Mouse (Mus musculus): ENCODE measurements at regions not wholly inside any gene's neighbourhood (a gene's known extent, or its start where the extent isn't known, plus 50 kb on each side); places are given as distances from the start of the nearest gene placed in this dataset.

GRCm38 (mm10) chr2:166409391-166409790, 253.9 kb upstream of the Sulf2 start:
- no peaks in the 10 kb centered on the region for H3K36me3 ChIP-seq (ENCODE audit: control insufficient read depth, insufficient read depth)
- H3K9ac ChIP-seq (ENCODE audit: low read depth, low read length) = no peak overlapping the region
- H3K4me1 ChIP-seq (ENCODE audit: control insufficient read depth, low read depth, low read length) = no peaks in the 10 kb centered on the region
- H3K27me3 ChIP-seq (ENCODE audit: control insufficient read depth, insufficient read depth, low read depth, low read length) = no peaks in the 10 kb centered on the region
- WGBS (ENCODE audit: insufficient replicate concordance) = 66% methylated on average over 5 of the region's 5 CpGs
- ATAC-seq (ENCODE audit: low read depth) = no peak
- H3K4me2 ChIP-seq (ENCODE audit: low read depth, low read length) = no peak overlapping the region
- no peak overlapping the region for H3K4me3 ChIP-seq (ENCODE audit: low read depth, low read length)
- H3K27ac ChIP-seq (ENCODE audit: low read length) = no peak overlapping the region
- H3K9me3 ChIP-seq (replicated peaks; ENCODE audit: control insufficient read depth, low read length) = no peaks in the 10 kb centered on the region

GRCm38 (mm10) chr2:166408806-166409205, 253.3 kb upstream of the Sulf2 start:
- H3K9ac ChIP-seq (ENCODE audit: low read depth, low read length) = no peak overlapping the region
- ATAC-seq (ENCODE audit: low read depth) = no peak
- H3K27me3 ChIP-seq (ENCODE audit: control insufficient read depth, insufficient read depth, low read depth, low read length) = no peaks in the 10 kb centered on the region
- no peaks in the 10 kb centered on the region for H3K9me3 ChIP-seq (replicated peaks; ENCODE audit: control insufficient read depth, low read length)
- H3K27ac ChIP-seq (ENCODE audit: low read length) = no peak overlapping the region
- H3K4me3 ChIP-seq (ENCODE audit: low read depth, low read length) = no peak overlapping the region
- H3K4me1 ChIP-seq (ENCODE audit: control insufficient read depth, low read depth, low read length) = no peaks in the 10 kb centered on the region
- H3K36me3 ChIP-seq (ENCODE audit: control insufficient read depth, insufficient read depth) = no peaks in the 10 kb centered on the region
- no peak overlapping the region for H3K4me2 ChIP-seq (ENCODE audit: low read depth, low read length)
- WGBS (ENCODE audit: insufficient replicate concordance) = 56% methylated on average over 4 of the region's 4 CpGs

GRCm38 (mm10) chr2:166408009-166408408, 252.5 kb upstream of the Sulf2 start:
- no peak for ATAC-seq (ENCODE audit: low read depth)

GRCm38 (mm10) chr2:166406826-166407225, 251.4 kb upstream of the Sulf2 start:
- Histone ChIP-seq H3K4me1 (ENCODE audit: control insufficient read depth, low read depth, low read length) (no peaks in the 10 kb centered on the region), H3K9me3 (replicated peaks; ENCODE audit: control insufficient read depth, low read length) (no peaks in the 10 kb centered on the region), H3K4me2 (ENCODE audit: low read depth, low read length) (no peak overlapping the region), H3K27ac (ENCODE audit: low read length) (no peak overlapping the region), H3K9ac (ENCODE audit: low read depth, low read length) (no peak overlapping the region), H3K4me3 (ENCODE audit: low read depth, low read length) (no peak overlapping the region), H3K27me3 (ENCODE audit: control insufficient read depth, insufficient read depth, low read depth, low read length) (no peaks in the 10 kb centered on the region), H3K36me3 (ENCODE audit: control insufficient read depth, insufficient read depth) (no peaks in the 10 kb centered on the region)
- no peak for ATAC-seq (ENCODE audit: low read depth)
- WGBS (ENCODE audit: insufficient replicate concordance) = 51% methylated on average over 11 of the region's 11 CpGs

More at GRCm38 (mm10) chr2:166408009-166408408, 252.5 kb upstream of the Sulf2 start:
- no peaks in the 10 kb centered on the region for H3K36me3 ChIP-seq (ENCODE audit: control insufficient read depth, insufficient read depth)
- no peaks in the 10 kb centered on the region for H3K4me1 ChIP-seq (ENCODE audit: control insufficient read depth, low read depth, low read length)
- no peak overlapping the region for H3K9ac ChIP-seq (ENCODE audit: low read depth, low read length)
- 80% methylated on average over 16 of the region's 16 CpGs for WGBS (ENCODE audit: insufficient replicate concordance)
- H3K4me3 ChIP-seq (ENCODE audit: low read depth, low read length) = no peak overlapping the region
- no peaks in the 10 kb centered on the region for H3K9me3 ChIP-seq (replicated peaks; ENCODE audit: control insufficient read depth, low read length)
- no peak overlapping the region for H3K4me2 ChIP-seq (ENCODE audit: low read depth, low read length)
- no peak overlapping the region for H3K27ac ChIP-seq (ENCODE audit: low read length)
- no peaks in the 10 kb centered on the region for H3K27me3 ChIP-seq (ENCODE audit: control insufficient read depth, insufficient read depth, low read depth, low read length)

- Histone ChIP-seq H3K27me3 (ENCODE audit: control insufficient read depth, insufficient read depth, low read depth, low read length) (no peaks in the 10 kb centered on the region), H3K9me3 (replicated peaks; ENCODE audit: control insufficient read depth, low read length) (no peaks in the 10 kb centered on the region), H3K9ac (ENCODE audit: low read depth, low read length) (no peak overlapping the region), H3K4me1 (ENCODE audit: control insufficient read depth, low read depth, low read length) (no peaks in the 10 kb centered on the region), H3K4me3 (ENCODE audit: low read depth, low read length) (no peak overlapping the region), H3K27ac (ENCODE audit: low read length) (no peak overlapping the region), H3K36me3 (ENCODE audit: control insufficient read depth, insufficient read depth) (no peaks in the 10 kb centered on the region), H3K4me2 (ENCODE audit: low read depth, low read length) (no peak overlapping the region)
- no peak for ATAC-seq (ENCODE audit: low read depth)
- WGBS (ENCODE audit: insufficient replicate concordance) = 59% methylated on average over 10 of the region's 10 CpGs
These were observed 247.9 kb upstream of the Sulf2 start for GRCm38 (mm10) chr2:166403319-166403718.

- Histone ChIP-seq H3K9me3 (replicated peaks; ENCODE audit: control insufficient read depth, low read length) (no peaks in the 10 kb centered on the region), H3K27ac (ENCODE audit: low read length) (no peak overlapping the region), H3K4me2 (ENCODE audit: low read depth, low read length) (no peak overlapping the region), H3K4me3 (ENCODE audit: low read depth, low read length) (no peak overlapping the region), H3K4me1 (ENCODE audit: control insufficient read depth, low read depth, low read length) (no peaks in the 10 kb centered on the region), H3K9ac (ENCODE audit: low read depth, low read length) (no peak overlapping the region), H3K27me3 (ENCODE audit: control insufficient read depth, insufficient read depth, low read depth, low read length) (no peaks in the 10 kb centered on the region), H3K36me3 (ENCODE audit: control insufficient read depth, insufficient read depth) (no peaks in the 10 kb centered on the region)
- ATAC-seq (ENCODE audit: low read depth) = no peak
- 26% methylated on average over 3 of the region's 3 CpGs for WGBS (ENCODE audit: insufficient replicate concordance)
These were observed 246.4 kb upstream of the Sulf2 start for GRCm38 (mm10) chr2:166401860-166402259.

- no peak for ATAC-seq (ENCODE audit: low read depth)
- Histone ChIP-seq H3K36me3 (ENCODE audit: control insufficient read depth, insufficient read depth) (no peaks in the 10 kb centered on the region), H3K4me1 (ENCODE audit: control insufficient read depth, low read depth, low read length) (no peaks in the 10 kb centered on the region), H3K27ac (ENCODE audit: low read length) (no peak overlapping the region), H3K9me3 (replicated peaks; ENCODE audit: control insufficient read depth, low read length) (no peaks in the 10 kb centered on the region), H3K4me3 (ENCODE audit: low read depth, low read length) (no peak overlapping the region), H3K9ac (ENCODE audit: low read depth, low read length) (no peak overlapping the region), H3K4me2 (ENCODE audit: low read depth, low read length) (no peak overlapping the region), H3K27me3 (ENCODE audit: control insufficient read depth, insufficient read depth, low read depth, low read length) (no peaks in the 10 kb centered on the region)
- WGBS (ENCODE audit: insufficient replicate concordance) = 42% methylated on average over 10 of the region's 10 CpGs
These were observed 244.8 kb upstream of the Sulf2 start for GRCm38 (mm10) chr2:166400304-166400703.

GRCm38 (mm10) chr2:166399140-166399830, 243.8 kb upstream of the Sulf2 start:
- Histone ChIP-seq H3K4me2 (ENCODE audit: low read depth, low read length) (no peak overlapping the region), H3K36me3 (ENCODE audit: control insufficient read depth, insufficient read depth) (no peaks in the 10 kb centered on the region), H3K27ac (ENCODE audit: low read length) (no peak overlapping the region), H3K27me3 (ENCODE audit: control insufficient read depth, insufficient read depth, low read depth, low read length) (no peaks in the 10 kb centered on the region), H3K9me3 (replicated peaks; ENCODE audit: control insufficient read depth, low read length) (no peaks in the 10 kb centered on the region), H3K4me3 (ENCODE audit: low read depth, low read length) (no peak overlapping the region), H3K9ac (ENCODE audit: low read depth, low read length) (no peak overlapping the region), H3K4me1 (ENCODE audit: control insufficient read depth, low read depth, low read length) (no peaks in the 10 kb centered on the region)
- 32% methylated on average over 6 of the region's 6 CpGs for WGBS (ENCODE audit: insufficient replicate concordance)
- peak; percentile 55 for ATAC-seq (ENCODE audit: low read depth)

GRCm38 (mm10) chr2:166398774-166399139, 243.3 kb upstream of the Sulf2 start:
- WGBS (ENCODE audit: insufficient replicate concordance) = 48% methylated on average over 5 of the region's 5 CpGs
- Histone ChIP-seq H3K27ac (ENCODE audit: low read length) (no peak overlapping the region), H3K4me2 (ENCODE audit: low read depth, low read length) (no peak overlapping the region), H3K4me3 (ENCODE audit: low read depth, low read length) (no peak overlapping the region), H3K9me3 (replicated peaks; ENCODE audit: control insufficient read depth, low read length) (no peaks in the 10 kb centered on the region), H3K27me3 (ENCODE audit: control insufficient read depth, insufficient read depth, low read depth, low read length) (no peaks in the 10 kb centered on the region), H3K9ac (ENCODE audit: low read depth, low read length) (no peak overlapping the region), H3K36me3 (ENCODE audit: control insufficient read depth, insufficient read depth) (no peaks in the 10 kb centered on the region), H3K4me1 (ENCODE audit: control insufficient read depth, low read depth, low read length) (no peaks in the 10 kb centered on the region)
- no peak for ATAC-seq (ENCODE audit: low read depth)
